Mouse (Mus musculus) hindbrain, embryonic 10.5 days (tissue): ENCODE results near the gene Crebbp. TPM values are rescaled to one million over a fixed set of nuclear protein-coding genes. Genes with fewer than 3 reads are reported as not detected.

Experiments
- DNase-seq: peaks from one replicate; pipeline ENCODE4 v3.0.0-alpha.2; 2017; ENCODE audit warnings: low spot score
- H3K27ac ChIP-seq: fragments of 300-500 bp; sonication (generic); 2 replicates; pipeline ENCODE4 v1.5.1; 2016; ENCODE audit warnings: mild to moderate bottlenecking, moderate library complexity
- H3K27me3 ChIP-seq: fragments of 300-500 bp; sonication (generic); 2 replicates; pipeline ENCODE4 v1.6.1; 2016; ENCODE audit warnings: mild to moderate bottlenecking; ENCODE audit not compliant: poor library complexity, insufficient read depth, severe bottlenecking
- H3K36me3 ChIP-seq: fragments of 300-500 bp; sonication (generic); 2 replicates; pipeline ENCODE4 v1.6.1; 2016; ENCODE audit warnings: mild to moderate bottlenecking, moderate library complexity
- H3K4me1 ChIP-seq: fragments of 300-500 bp; sonication (generic); replicated peaks from 2 replicates; pipeline ENCODE4 v1.6.1; 2016; ENCODE audit warnings: mild to moderate bottlenecking
- H3K4me3 ChIP-seq: fragments of 300-500 bp; sonication (generic); 2 replicates; pipeline ENCODE4 v1.5.1; 2016; ENCODE audit warnings: mild to moderate bottlenecking, moderate library complexity
- H3K9me3 ChIP-seq: fragments of 300-500 bp; sonication (generic); 2 replicates; pipeline ENCODE4 v1.6.1; 2016; ENCODE audit warnings: mild to moderate bottlenecking, moderate library complexity
- WGBS: fragments of 180-500 bp; shearing (Covaris S2); methylation state at CpG from one replicate; pipeline ENCODE4 v1.1.7; 2016; 5-methylcytosine and 5-hydroxymethylcytosine counted together
- polyA plus RNA-seq: library from polyadenylated mRNA; unstranded; fragments of >200 nt; fragmentation: Nextera tagmentation; extraction: Ambion mirVana; gene quantifications from 2 replicates; pipeline ENCODE4 v1.2.1, GENCODE M21; 2016

Crebbp gene
- polyA plus RNA-seq, 1 experiment from 2014 or later, result 28.3 TPM

DNA sequence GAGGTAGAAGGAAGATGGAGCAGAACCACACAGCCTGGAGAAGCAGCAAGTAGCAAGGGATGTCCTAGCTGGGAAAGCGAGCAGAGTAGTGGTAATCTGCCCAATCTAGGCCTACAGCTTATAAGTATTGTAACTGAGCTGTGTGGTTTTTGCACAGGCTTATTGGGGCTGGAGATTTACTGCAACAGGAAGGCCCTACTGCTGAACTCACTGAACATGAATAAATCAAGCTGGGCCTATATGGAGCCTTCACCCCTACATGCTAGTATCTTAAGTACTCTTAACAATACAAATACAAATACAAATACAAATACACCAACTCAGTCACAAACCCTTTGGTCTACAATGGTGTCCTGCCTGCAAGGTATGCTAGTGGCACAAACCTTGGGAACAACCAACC is 10.2 kb downstream of the Crebbp start:
- Histone ChIP-seq H3K27ac (no peak overlapping the region), H3K9me3 (no peaks in the 10 kb centered on the region), H3K4me3 (no peak overlapping the region), H3K36me3 (peaks cover 32% of the 10 kb centered on the region), H3K27me3 (no peaks in the 10 kb centered on the region), H3K4me1 (0 out of 2 replicates have a peak, but pooled peaks cover 5% of the 10 kb centered on the region)
- WGBS, result 97% methylated on average over 1 of the region's 1 CpGs
- no peak for DNase-seq

DNA sequence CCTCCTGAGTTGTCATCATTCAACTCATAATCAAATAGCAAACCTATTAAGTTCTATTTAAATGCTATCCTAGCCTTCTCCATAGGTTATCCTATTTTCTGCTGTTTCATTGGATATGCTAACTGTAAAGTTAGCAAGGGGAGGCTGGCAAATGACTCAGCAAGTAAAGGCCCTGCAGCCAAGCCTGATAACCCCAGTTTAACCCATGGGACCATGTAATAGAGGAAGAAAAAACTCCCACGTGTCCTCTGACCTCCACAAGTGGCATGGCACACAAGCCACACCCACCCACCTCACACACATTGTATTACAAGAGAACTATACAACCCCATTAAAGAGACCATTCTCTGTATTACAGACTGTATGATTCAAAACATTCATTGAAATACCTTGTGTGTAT is 13.8 kb downstream of the Crebbp start:
- no peak for DNase-seq
- Histone ChIP-seq H3K27me3 (no peaks in the 10 kb centered on the region), H3K9me3 (no peaks in the 10 kb centered on the region), H3K36me3 (peaks cover 27% of the 10 kb centered on the region; the same call in 1 of the 2 replicates), H3K27ac (no peak overlapping the region), H3K4me1 (0 out of 2 replicates have a peak, but pooled peaks cover 5% of the 10 kb centered on the region), H3K4me3 (no peak overlapping the region)
- WGBS, result 45% methylated on average over 1 of the region's 1 CpGs

- no peak overlapping the region for H3K27ac ChIP-seq
- 86% methylated on average over 2 of the region's 2 CpGs for WGBS
- no peak overlapping the region for H3K4me3 ChIP-seq
- H3K4me1 ChIP-seq, result 0 out of 2 replicates have a peak, but pooled peaks cover 5% of the 10 kb centered on the region
- peaks cover 32% of the 10 kb centered on the region; the same call in 1 of the 2 replicates for H3K36me3 ChIP-seq
- no peaks in the 10 kb centered on the region for H3K27me3 ChIP-seq
- H3K9me3 ChIP-seq, result no peaks in the 10 kb centered on the region
- no peak for DNase-seq
These were observed 14.2 kb downstream of the Crebbp start for GRCm38 (mm10) chr16:4199566-4199965.

DNA sequence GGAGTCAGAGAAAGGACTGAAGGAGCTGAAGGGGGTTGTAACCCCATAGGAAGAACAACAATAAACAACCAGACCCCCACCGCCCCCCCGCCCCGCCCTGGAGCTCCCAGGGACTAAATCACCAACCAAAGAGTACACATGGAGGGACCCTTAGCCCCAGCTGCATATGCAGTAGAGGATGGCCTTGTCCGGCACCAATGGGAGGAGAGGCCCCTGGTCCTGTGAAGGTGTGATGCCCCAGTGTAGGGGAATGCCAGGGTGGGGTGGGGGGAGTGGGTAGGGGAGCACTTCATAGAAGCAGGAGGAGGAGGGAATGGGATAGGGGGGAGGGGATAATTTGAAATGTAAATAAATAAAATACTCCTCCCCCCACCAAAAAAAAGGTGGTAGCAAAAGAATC is 15.8 kb downstream of the Crebbp start:
- Histone ChIP-seq H3K27ac (no peak overlapping the region), H3K9me3 (no peaks in the 10 kb centered on the region), H3K36me3 (peaks cover 32% of the 10 kb centered on the region), H3K4me3 (no peak overlapping the region), H3K27me3 (no peaks in the 10 kb centered on the region), H3K4me1 (0 out of 2 replicates have a peak, but pooled peaks cover 5% of the 10 kb centered on the region)
- WGBS, result 88% methylated on average over 4 of the region's 4 CpGs
- DNase-seq, result no peak

GRCm38 (mm10) chr16:4190166-4190565 is 23.6 kb downstream of the Crebbp start:
- Histone ChIP-seq H3K27me3 (no peaks in the 10 kb centered on the region), H3K27ac (no peak overlapping the region), H3K4me3 (no peak overlapping the region), H3K4me1 (no peaks in the 10 kb centered on the region), H3K9me3 (no peaks in the 10 kb centered on the region), H3K36me3 (peaks cover 16% of the 10 kb centered on the region)
- DNase-seq, result no peak
- 91% methylated on average over 1 of the region's 1 CpGs for WGBS

GRCm38 (mm10) chr16:4175134-4175533 is 38.7 kb downstream of the Crebbp start:
- 96% methylated on average over 3 of the region's 3 CpGs for WGBS
- Histone ChIP-seq H3K4me3 (no peak overlapping the region), H3K27me3 (no peaks in the 10 kb centered on the region), H3K36me3 (peaks cover 78% of the 10 kb centered on the region), H3K27ac (no peak overlapping the region), H3K9me3 (peaks cover 8% of the 10 kb centered on the region; the same call in 1 of the 2 replicates), H3K4me1 (no peaks in the 10 kb centered on the region)
- DNase-seq, result no peak

DNA sequence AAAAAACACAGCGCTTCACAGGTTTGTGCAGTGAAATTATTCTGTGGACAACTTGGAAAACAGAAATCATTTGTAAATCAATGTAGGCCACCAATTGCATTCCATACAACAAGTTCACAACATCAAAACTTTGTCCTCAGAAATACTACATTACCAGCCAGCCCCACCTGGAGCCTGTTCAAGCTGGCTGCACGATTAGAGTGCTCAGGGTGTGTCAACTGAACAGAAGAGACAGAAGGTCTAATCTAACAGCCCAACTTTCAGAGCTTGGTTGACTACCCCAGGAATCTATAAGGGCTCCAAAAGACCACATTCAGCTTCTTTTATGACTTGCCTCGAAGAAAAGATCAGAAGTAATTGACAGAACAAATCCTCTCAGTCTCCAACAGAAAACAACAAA is 44.3 kb downstream of the Crebbp start:
- Histone ChIP-seq H3K9me3 (peaks cover 11% of the 10 kb centered on the region), H3K4me3 (no peak overlapping the region), H3K4me1 (no peaks in the 10 kb centered on the region), H3K36me3 (peaks cover 70% of the 10 kb centered on the region), H3K27ac (no peak overlapping the region), H3K27me3 (no peaks in the 10 kb centered on the region)
- WGBS, result 93% methylated on average over 3 of the region's 3 CpGs
- no peak for DNase-seq

GRCm38 (mm10) chr16:4168476-4168875 is 45.3 kb downstream of the Crebbp start:
- no peak overlapping the region for H3K27ac ChIP-seq
- H3K4me1 ChIP-seq, result no peaks in the 10 kb centered on the region
- H3K27me3 ChIP-seq, result no peaks in the 10 kb centered on the region
- DNase-seq, result no peak
- H3K4me3 ChIP-seq, result no peak overlapping the region
- 98% methylated on average over 1 of the region's 1 CpGs for WGBS
- H3K9me3 ChIP-seq, result peaks cover 11% of the 10 kb centered on the region
- H3K36me3 ChIP-seq, result peaks cover 64% of the 10 kb centered on the region

DNA sequence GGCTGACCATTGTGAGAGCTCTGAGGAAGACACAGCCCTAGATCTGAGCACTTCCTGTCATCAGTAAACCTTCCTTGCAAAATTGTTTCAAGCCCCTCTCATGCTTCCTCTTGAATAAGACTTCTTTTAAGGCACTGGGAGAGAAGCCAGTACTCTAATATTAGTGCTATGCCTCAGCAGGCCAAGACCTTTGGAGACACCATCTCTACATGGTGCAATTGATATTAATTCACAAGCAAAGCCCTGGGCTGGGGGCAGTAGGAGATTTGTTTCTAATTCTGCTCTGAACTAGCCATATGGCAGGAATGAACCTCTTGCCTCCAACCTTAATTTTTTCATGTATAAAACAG is 52.9 kb downstream of the Crebbp start:
- Histone ChIP-seq H3K27me3 (no peaks in the 10 kb centered on the region), H3K36me3 (peaks cover 28% of the 10 kb centered on the region), H3K4me3 (no peak overlapping the region), H3K27ac (no peak overlapping the region), H3K4me1 (no peaks in the 10 kb centered on the region), H3K9me3 (no peaks in the 10 kb centered on the region)
- DNase-seq, result no peak

DNA sequence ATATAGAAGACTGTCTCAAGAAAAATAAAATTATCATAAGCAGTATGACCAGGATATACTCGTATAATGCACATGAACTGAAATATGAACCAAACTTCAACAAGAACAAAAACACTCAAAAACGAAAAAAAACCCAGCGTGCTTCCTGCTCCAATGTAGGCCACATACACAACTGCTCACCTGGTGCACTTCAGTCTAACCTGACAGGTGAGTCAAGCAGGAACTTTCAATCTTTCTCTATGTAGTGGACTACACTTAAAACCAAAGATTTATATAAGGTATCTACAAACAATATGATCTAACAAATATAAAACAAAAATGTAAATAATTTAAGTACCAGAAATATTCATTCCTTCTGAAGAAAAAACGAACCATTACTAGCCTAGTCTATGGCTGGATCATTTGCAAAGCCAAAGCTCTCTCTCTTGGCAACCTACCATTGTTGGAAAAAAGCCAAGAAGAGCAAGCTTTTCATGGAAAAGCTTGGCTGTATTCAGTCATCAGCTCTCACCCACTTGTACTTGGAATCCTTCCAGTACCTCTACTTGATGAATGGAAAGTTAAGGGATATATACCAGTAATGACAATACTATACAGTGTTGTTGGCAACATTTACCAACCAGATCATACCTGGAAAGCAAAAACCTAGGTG is 53.4 kb downstream of the Crebbp start:
- no peaks in the 10 kb centered on the region for H3K27me3 ChIP-seq
- DNase-seq, result no peak
- no peak overlapping the region for H3K27ac ChIP-seq
- H3K4me3 ChIP-seq, result no peak overlapping the region
- WGBS, result 96% methylated on average over 4 of the region's 4 CpGs
- H3K4me1 ChIP-seq, result no peaks in the 10 kb centered on the region
- no peaks in the 10 kb centered on the region for H3K9me3 ChIP-seq
- peaks cover 23% of the 10 kb centered on the region for H3K36me3 ChIP-seq

- Histone ChIP-seq H3K4me1 (no peaks in the 10 kb centered on the region), H3K36me3 (peaks cover 49% of the 10 kb centered on the region), H3K27ac (no peak overlapping the region), H3K4me3 (no peak overlapping the region), H3K9me3 (no peaks in the 10 kb centered on the region), H3K27me3 (no peaks in the 10 kb centered on the region)
- DNase-seq, result no peak
- 98% methylated on average over 1 of the region's 1 CpGs for WGBS
These were observed 60.7 kb downstream of the Crebbp start for GRCm38 (mm10) chr16:4153121-4153520.

- Histone ChIP-seq H3K4me1 (no peaks in the 10 kb centered on the region), H3K36me3 (peaks cover 47% of the 10 kb centered on the region), H3K9me3 (no peaks in the 10 kb centered on the region), H3K27me3 (no peaks in the 10 kb centered on the region), H3K27ac (no peak overlapping the region), H3K4me3 (no peak overlapping the region)
- 85% methylated on average over 6 of the region's 6 CpGs for WGBS
- no peak for DNase-seq
These were observed 75.3 kb downstream of the Crebbp start for GRCm38 (mm10) chr16:4138541-4138940.

DNA sequence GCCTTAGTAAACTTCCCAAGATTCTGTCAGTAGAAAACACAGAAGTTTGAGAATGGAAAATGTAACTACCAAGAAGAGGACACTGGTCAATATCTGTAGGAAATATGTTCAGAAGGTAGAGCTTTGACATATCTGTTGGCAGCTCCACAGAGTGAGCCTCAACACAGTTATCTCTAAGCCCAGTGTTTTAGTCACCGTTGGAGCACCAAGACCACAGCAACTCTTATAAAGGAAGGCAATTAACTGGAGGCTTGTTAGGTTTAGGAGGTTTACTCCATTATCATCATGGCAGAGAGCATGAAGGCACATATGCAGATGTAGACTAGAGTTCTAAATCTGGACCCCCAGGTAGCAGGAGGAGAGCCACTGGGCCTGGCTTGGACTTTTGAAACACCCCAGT is 80.0 kb downstream of the Crebbp start:
- no peak overlapping the region for H3K4me3 ChIP-seq
- WGBS, result 96% methylated on average over 1 of the region's 1 CpGs
- H3K4me1 ChIP-seq, result no peaks in the 10 kb centered on the region
- H3K27ac ChIP-seq, result no peak overlapping the region
- H3K9me3 ChIP-seq, result no peaks in the 10 kb centered on the region
- H3K27me3 ChIP-seq, result no peaks in the 10 kb centered on the region
- no peak for DNase-seq
- H3K36me3 ChIP-seq, result peaks cover 50% of the 10 kb centered on the region

DNA sequence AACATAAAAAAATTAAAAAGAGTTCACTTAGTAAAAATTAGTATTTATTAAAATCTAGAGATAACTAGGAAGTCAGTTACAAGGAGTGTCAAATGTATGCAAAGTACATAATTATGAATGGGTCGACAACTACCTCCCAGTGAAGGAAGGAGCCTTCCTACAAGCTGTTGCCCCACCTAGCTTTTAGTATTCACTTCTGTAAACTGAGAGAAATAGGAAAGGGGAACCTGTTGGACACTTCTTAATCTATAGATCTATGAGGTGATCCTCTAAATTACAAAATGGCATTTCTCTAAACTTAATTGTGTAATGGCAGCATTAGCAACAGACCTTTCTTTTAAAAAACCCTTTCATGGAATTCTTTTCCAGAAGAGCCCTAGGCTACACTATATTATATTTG is 84.9 kb downstream of the Crebbp start:
- Histone ChIP-seq H3K36me3 (peaks cover 53% of the 10 kb centered on the region), H3K4me1 (no peaks in the 10 kb centered on the region), H3K27me3 (no peaks in the 10 kb centered on the region), H3K27ac (no peak overlapping the region), H3K4me3 (no peak overlapping the region), H3K9me3 (no peaks in the 10 kb centered on the region)
- DNase-seq, result no peak
- 92% methylated on average over 1 of the region's 1 CpGs for WGBS
